In the genomic region with DNA sequence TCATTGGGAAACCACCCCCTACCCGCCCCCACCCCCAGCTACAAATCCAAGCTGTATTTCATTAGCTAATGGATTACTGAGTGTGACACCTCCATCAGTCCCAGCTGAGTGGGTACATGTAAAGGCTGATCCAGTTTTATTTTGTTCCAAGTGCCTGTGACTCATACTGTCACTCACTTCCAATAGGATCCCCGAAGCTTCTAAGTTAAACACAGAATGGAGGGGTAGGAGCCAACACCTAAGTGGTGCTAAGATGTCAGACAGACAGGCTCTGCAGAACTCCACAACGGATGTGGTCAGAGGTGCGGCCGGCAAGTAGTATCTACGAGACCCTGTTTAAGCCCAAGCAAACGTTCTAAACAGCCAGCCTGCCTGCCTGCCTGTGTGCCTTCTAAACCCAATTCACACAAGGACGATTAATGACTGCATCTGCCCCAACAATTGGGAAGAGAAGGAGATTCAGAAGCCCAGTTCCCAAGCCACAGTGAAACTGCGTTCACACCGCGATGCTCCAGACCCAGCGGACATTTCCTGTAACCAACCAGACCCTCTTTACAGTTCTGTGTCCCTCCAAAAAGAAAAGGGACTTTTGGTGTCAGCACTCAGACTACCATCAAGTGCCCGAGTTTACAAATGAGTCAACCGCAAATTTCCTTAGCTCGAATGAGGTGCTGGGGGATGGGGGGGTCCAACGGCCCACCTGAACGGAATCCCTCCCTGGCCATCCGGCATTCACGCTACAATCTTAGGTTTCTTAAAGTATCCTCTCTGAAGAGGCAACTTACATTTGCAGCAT, we compare ENCODE assay signal across 8 mouse cellular contexts. TPM values are rescaled to one million over a fixed set of nuclear protein-coding genes. Genes with fewer than 3 reads are reported as not detected.
A peak's percentile ranks its signal among the peaks of the same experiment; 100 is the strongest.
DNase-seq lines count a peak whose midpoint lies in the region; ATAC-seq and TF ChIP-seq lines count a peak whose summit lies in the region.

No protein-coding gene starts in this region.

- H3K36me3 ChIP-seq in forebrain, embryonic 13.5 days (ENCODE audit: poor library complexity, severe bottlenecking) = peaks cover 6% of the 10 kb centered on the region; the same call in 1 of the 2 replicates
- no peaks in the 10 kb centered on the region for H3K36me3 ChIP-seq in kidney, postnatal 0 days (ENCODE audit: insufficient read depth, low read length)
- no peaks in the 10 kb centered on the region for H3K36me3 ChIP-seq in midbrain, embryonic 16.5 days (ENCODE audit: control insufficient read depth, insufficient read depth, low read length)

- peak overlapping the region; percentile 68 for H3K4me2 ChIP-seq in forebrain, embryonic 13.5 days
- peak overlapping the region; percentile 90 for H3K4me2 ChIP-seq in kidney, postnatal 0 days (ENCODE audit: low read length)
- peak overlapping the region; percentile 76 for H3K4me2 ChIP-seq in midbrain, embryonic 16.5 days (ENCODE audit: low read length)

- no peak for ATAC-seq in forebrain, embryonic 13.5 days
- peak; percentile 31 for ATAC-seq in kidney, postnatal 0 days (replicated peaks; ENCODE audit: low FRiP score, low read depth)
- ATAC-seq in midbrain, embryonic 16.5 days = no peak

- H3K9ac ChIP-seq in forebrain, embryonic 13.5 days = peak overlapping the region; percentile 95
- H3K9ac ChIP-seq in kidney, postnatal 0 days (ENCODE audit: low read depth, low read length) = peak overlapping the region; percentile 79
- peak overlapping the region; percentile 90 for H3K9ac ChIP-seq in midbrain, embryonic 16.5 days (ENCODE audit: low read depth, low read length)

- intact Hi-C loops in left cerebral cortex, adult 2 months (cut with DNase I) = loop anchor here (2.0 kb wide), 2 partner anchors 19 to 39 kb away; no protein-coding TSS in a partner anchor
- intact Hi-C loops in left cerebral cortex, postnatal 10 days (cut with DNase I) = loop anchor here (2.0 to 5.0 kb wide), 2 partner anchors 40 to 75 kb away; no protein-coding TSS in a partner anchor

- TF ChIP-seq CTCF in left cerebral cortex, adult 2 months (IDR thresholded peaks at IDR 0.05) = no peak
- no peak for TF ChIP-seq CTCF in kidney, postnatal 0 days (IDR thresholded peaks at IDR 0.05; ENCODE audit: low read depth)

- H3K4me3 ChIP-seq in left cerebral cortex, adult 2 months = peak overlapping the region; percentile 78
- H3K4me3 ChIP-seq in forebrain, embryonic 13.5 days = peak overlapping the region; percentile 83
- peak overlapping the region; percentile 80 for H3K4me3 ChIP-seq in kidney, postnatal 0 days (replicated peaks; ENCODE audit: low read depth, low read length)
- peak overlapping the region; percentile 80 for H3K4me3 ChIP-seq in midbrain, embryonic 16.5 days (ENCODE audit: low read depth, low read length)

- no peak for DNase-seq in left cerebral cortex, adult 2 months (ENCODE audit: extremely low spot score in 1 of 2, low spot score in 2 of 2)
- no peak for DNase-seq in left cerebral cortex, postnatal 10 days (ENCODE audit: extremely low spot score in 1 of 2, low spot score in 2 of 2)
- peak; percentile 74 for DNase-seq in Muller cell, postnatal 12 days (ENCODE audit: inconsistent ontology term)
- peak; percentile 51 for DNase-seq in kidney, postnatal 0 days (ENCODE audit: low spot score)
- no peak for DNase-seq in gastrocnemius, adult 8-10 months (ENCODE audit: low spot score in 2 of 2)
- DNase-seq in adrenal gland, postnatal 10 days = no peak

- H3K27ac ChIP-seq in left cerebral cortex, adult 2 months = peak overlapping the region; percentile 90
- peak overlapping the region; percentile 98 for H3K27ac ChIP-seq in forebrain, embryonic 13.5 days
- H3K27ac ChIP-seq in kidney, postnatal 0 days = peak overlapping the region; percentile 86
- H3K27ac ChIP-seq in midbrain, embryonic 16.5 days (ENCODE audit: low read length) = no peak overlapping the region

- no peaks in the 10 kb centered on the region for H3K27me3 ChIP-seq in forebrain, embryonic 13.5 days
- no peaks in the 10 kb centered on the region for H3K27me3 ChIP-seq in kidney, postnatal 0 days (ENCODE audit: insufficient read depth, low read length)
- H3K27me3 ChIP-seq in midbrain, embryonic 16.5 days (ENCODE audit: control insufficient read depth, insufficient read depth, low read depth, low read length) = no peaks in the 10 kb centered on the region

- WGBS in forebrain, embryonic 13.5 days = 1% methylated on average over 19 of the region's 19 CpGs
- 2% methylated on average over 19 of the region's 19 CpGs for WGBS in kidney, postnatal 0 days
- 1% methylated on average over 19 of the region's 19 CpGs for WGBS in midbrain, embryonic 16.5 days

- H3K4me1 ChIP-seq in forebrain, embryonic 13.5 days = peaks cover 50% of the 10 kb centered on the region
- H3K4me1 ChIP-seq in kidney, postnatal 0 days (replicated peaks; ENCODE audit: insufficient read depth, low read length) = peaks cover 4% of the 10 kb centered on the region; the same call in 1 of the 2 replicates
- peaks cover 43% of the 10 kb centered on the region for H3K4me1 ChIP-seq in midbrain, embryonic 16.5 days (ENCODE audit: control insufficient read depth, insufficient read depth, low read length)

- H3K9me3 ChIP-seq in forebrain, embryonic 13.5 days (replicated peaks) = no peaks in the 10 kb centered on the region
- H3K9me3 ChIP-seq in kidney, postnatal 0 days (replicated peaks; ENCODE audit: low read length) = no peaks in the 10 kb centered on the region
- H3K9me3 ChIP-seq in midbrain, embryonic 16.5 days (replicated peaks; ENCODE audit: control insufficient read depth, low read length, poor library complexity, severe bottlenecking) = no peaks in the 10 kb centered on the region

RNA-seq across cellular contexts. Expression of gene Ccdc88c, which starts 1.2 kb away (rescaled TPM):
- total RNA-seq in left cerebral cortex, adult 2 months (2021) = 10 to 100 TPM; 23.2 to 30.1 TPM
- total RNA-seq in left cerebral cortex, postnatal 10 days (2021) = 10 to 100 TPM; 26.3 TPM
- polyA plus RNA-seq in forebrain, embryonic 13.5 days (2015; fragmentation: Nextera tagmentation; extraction: Ambion mirVana) = 20.7 and 21.4 TPM in 2 replicates
- polyA plus RNA-seq in kidney, postnatal 0 days (2015; fragmentation: Nextera tagmentation; extraction: Ambion mirVana) = 7.6 and 7.8 TPM in 2 replicates
- 12.0 and 12.5 TPM in 2 replicates for polyA plus RNA-seq in midbrain, embryonic 16.5 days (2015; fragmentation: Nextera tagmentation; extraction: Ambion mirVana)
- 10 to 100 TPM; 32.5 to 47.7 (median 37.3) TPM for total RNA-seq in gastrocnemius, adult 8-10 months (2022)
- 10 to 100 TPM in 1 of 2 experiments, 1 to 10 TPM in 1; 9.2 to 16.4 TPM for total RNA-seq in adrenal gland, postnatal 10 days (2021)

RNA-seq across cellular contexts. Expression of gene Ppp4r3a, which starts 55.9 kb away (rescaled TPM):
- total RNA-seq in left cerebral cortex, adult 2 months (2021) = 10 to 100 TPM; 44.1 to 45.0 TPM
- 10 to 100 TPM; 38.0 to 39.5 TPM for total RNA-seq in left cerebral cortex, postnatal 10 days (2021)
- 36.9 and 40.0 TPM in 2 replicates for polyA plus RNA-seq in forebrain, embryonic 13.5 days (2015; fragmentation: Nextera tagmentation; extraction: Ambion mirVana)
- 27.7 and 31.1 TPM in 2 replicates for polyA plus RNA-seq in kidney, postnatal 0 days (2015; fragmentation: Nextera tagmentation; extraction: Ambion mirVana)
- 22.8 and 24.4 TPM in 2 replicates for polyA plus RNA-seq in midbrain, embryonic 16.5 days (2015; fragmentation: Nextera tagmentation; extraction: Ambion mirVana)
- total RNA-seq in gastrocnemius, adult 8-10 months (2022) = 10 to 100 TPM; 13.6 to 18.2 (median 15.9) TPM
- 10 to 100 TPM; 53.2 to 59.0 TPM for total RNA-seq in adrenal gland, postnatal 10 days (2021)

Comparison
In these comparisons a context has a peak if more than half of its experiments do, and no peak if none do; other contexts are left out.
1. DNase-seq: peak in Muller cell, postnatal 12 days (single experiment) and kidney, postnatal 0 days (single experiment); none in left cerebral cortex, adult 2 months (0 of 2), left cerebral cortex, postnatal 10 days (0 of 2), gastrocnemius, adult 8-10 months (0 of 2) and adrenal gland, postnatal 10 days (single experiment).
2. Peak in every context shown above with its lines, with median percentiles within 50 percentile points of each other: H3K4me3 ChIP-seq, H3K4me2 ChIP-seq and H3K9ac ChIP-seq.